In the genomic region with DNA sequence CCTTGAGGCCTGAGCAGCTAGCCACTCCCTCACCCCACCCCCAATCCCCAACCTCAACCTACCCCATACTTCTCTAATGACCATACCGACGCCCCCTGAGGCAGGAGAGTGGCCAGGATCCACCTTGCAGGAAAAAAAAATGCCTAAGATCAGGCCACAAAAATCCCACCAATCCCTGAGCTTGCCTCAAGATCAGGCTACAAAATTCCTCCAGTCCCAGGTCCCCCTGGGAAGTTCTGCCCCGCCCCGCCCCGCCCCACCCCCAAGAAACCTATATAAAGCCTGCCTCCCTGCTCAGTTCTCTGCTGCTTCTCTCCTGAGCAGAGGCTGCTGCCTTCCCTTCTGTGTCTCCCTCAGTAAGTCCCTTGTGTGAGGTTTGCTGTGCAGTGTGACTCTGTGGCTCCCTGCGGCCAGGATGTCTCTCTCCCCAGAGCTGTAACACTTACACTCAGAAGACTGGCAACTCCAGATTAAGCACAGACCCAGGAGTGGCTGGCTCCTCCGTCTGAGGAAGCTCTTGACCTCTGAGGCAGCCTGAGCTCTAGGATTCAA, we compare ENCODE assay signal across 27 mouse cellular contexts.
"Had no signal": no experiment of that assay in that cellular context is flagged by ENCODE, and none has a peak within 500 bp of the region (broad histone marks: within the 10 kb centered on the region; RNA-seq: fewer than 3 reads in every experiment).

No protein-coding gene starts in this region.

- H3K4me2 ChIP-seq: heart, embryonic 11.5 days; heart, embryonic 13.5 days; heart, embryonic 15.5 days; hindbrain, embryonic 12.5 days; hindbrain, embryonic 14.5 days; kidney, embryonic 15.5 days; limb, embryonic 12.5 days; liver, embryonic 11.5 days; liver, embryonic 13.5 days; liver, embryonic 15.5 days had no signal

- ATAC-seq: hindbrain, embryonic 16.5 days; intestine, embryonic 16.5 days had no signal

- H3K9me3 ChIP-seq: heart, embryonic 13.5 days; heart, embryonic 15.5 days; hindbrain, embryonic 12.5 days; kidney, embryonic 15.5 days; limb, embryonic 10.5 days; limb, embryonic 12.5 days; liver, embryonic 13.5 days; liver, embryonic 15.5 days had no signal

- H3K36me3 ChIP-seq: heart, embryonic 13.5 days; heart, embryonic 15.5 days; hindbrain, embryonic 12.5 days; kidney, embryonic 15.5 days; limb, embryonic 10.5 days; limb, embryonic 12.5 days; liver, embryonic 13.5 days; liver, embryonic 15.5 days had no signal

- H3K27me3 ChIP-seq: heart, embryonic 13.5 days; heart, embryonic 15.5 days; hindbrain, embryonic 12.5 days; kidney, embryonic 15.5 days; liver, embryonic 13.5 days; liver, embryonic 15.5 days had no signal

- DNase-seq: gastrocnemius, postnatal 14 days; gastrocnemius, postnatal 36 days; heart, adult 11 months; heart, adult 2 months; heart, postnatal 14 days; heart, postnatal 36 days; kidney, adult 11 months; kidney, adult 2 months; kidney, adult 9 months; kidney, postnatal 14 days; kidney, postnatal 36 days; liver; liver, embryonic 13.5 days had no signal

- H3K27ac ChIP-seq: heart, adult 2 months; heart, embryonic 13.5 days; heart, embryonic 15.5 days; hindbrain, embryonic 12.5 days; hindbrain, embryonic 14.5 days; kidney, embryonic 15.5 days; kidney, postnatal 0 days; left cerebral cortex, adult 2 months; limb, embryonic 10.5 days; limb, embryonic 12.5 days; liver, embryonic 13.5 days; liver, embryonic 15.5 days had no signal

- H3K4me1 ChIP-seq: heart, embryonic 13.5 days; heart, embryonic 15.5 days; limb, embryonic 12.5 days; liver, embryonic 13.5 days; liver, embryonic 15.5 days had no signal

- H3K4me3 ChIP-seq: heart, adult 2 months; heart, embryonic 13.5 days; heart, embryonic 15.5 days; hindbrain, embryonic 12.5 days; kidney, embryonic 15.5 days; left cerebral cortex, adult 2 months; limb, embryonic 10.5 days; limb, embryonic 12.5 days; liver, embryonic 13.5 days; liver, embryonic 15.5 days had no signal

- H3K9ac ChIP-seq: heart, embryonic 13.5 days; heart, embryonic 15.5 days; hindbrain, embryonic 12.5 days; hindbrain, embryonic 14.5 days; kidney, embryonic 15.5 days; limb, embryonic 12.5 days; liver, embryonic 13.5 days; liver, embryonic 15.5 days had no signal
